Comparison of ENCODE assay signal across 17 mouse cellular contexts in genomic region chr2:12034323-12034585, GRCm38 (mm10).
DNase-seq lines count a peak whose midpoint lies in the region; ATAC-seq and TF ChIP-seq lines count a peak whose summit lies in the region.
"Had no signal": no experiment of that assay in that cellular context is flagged by ENCODE, and none has a peak within 500 bp of the region (broad histone marks: within the 10 kb centered on the region; RNA-seq: fewer than 3 reads in every experiment).

No protein-coding gene starts in this region.

- TF ChIP-seq EP300 in liver, postnatal 0 days (IDR thresholded peaks at IDR 0.05; ENCODE audit: low read depth), result no peak

- TF ChIP-seq CTCF in liver, postnatal 0 days (IDR thresholded peaks at IDR 0.05; ENCODE audit: low read depth), result no peak
- no peak for TF ChIP-seq CTCF in layer of hippocampus, adult 2 months (conservative IDR thresholded peaks at IDR 0.05)

- H3K9ac ChIP-seq in heart, embryonic 13.5 days, result no peak overlapping the region
- H3K9ac ChIP-seq in embryonic facial prominence, embryonic 15.5 days, result no peak overlapping the region
- H3K9ac ChIP-seq in liver, postnatal 0 days (replicated peaks), result no peak overlapping the region
- H3K9ac ChIP-seq: liver, embryonic 13.5 days had no signal

- peaks cover 12% of the 10 kb centered on the region; the same call in 1 of the 2 replicates for H3K4me1 ChIP-seq in heart, embryonic 13.5 days
- peaks cover 8% of the 10 kb centered on the region; the same call in 1 of the 2 replicates for H3K4me1 ChIP-seq in heart, embryonic 10.5 days
- peaks cover 10% of the 10 kb centered on the region; the same call in 1 of the 2 replicates for H3K4me1 ChIP-seq in embryonic facial prominence, embryonic 15.5 days
- no peaks in the 10 kb centered on the region for H3K4me1 ChIP-seq in liver, postnatal 0 days (ENCODE audit: insufficient read depth)
- H3K4me1 ChIP-seq: liver, embryonic 13.5 days had no signal

- no peak for ATAC-seq in heart, embryonic 13.5 days (ENCODE audit: extremely low read depth, insufficient number of reproducible peaks, low FRiP score, low TSS enrichment)
- peak; percentile 75 for ATAC-seq in embryonic facial prominence, embryonic 15.5 days (ENCODE audit: insufficient number of reproducible peaks, low FRiP score, low TSS enrichment, low read depth)
- ATAC-seq in liver, postnatal 0 days, result no peak
- ATAC-seq: midbrain, embryonic 16.5 days; Patski had no signal

- H3K4me3 ChIP-seq in heart, embryonic 13.5 days, result no peak overlapping the region
- H3K4me3 ChIP-seq in heart, embryonic 10.5 days, result no peak overlapping the region
- peak overlapping the region; percentile 12; the same call in 1 of the 2 replicates for H3K4me3 ChIP-seq in embryonic facial prominence, embryonic 15.5 days (replicated peaks)
- H3K4me3 ChIP-seq in liver, postnatal 0 days (ENCODE audit: low read depth, low read length), result no peak overlapping the region
- no peak overlapping the region for H3K4me3 ChIP-seq in layer of hippocampus, adult 2 months
- H3K4me3 ChIP-seq: liver, embryonic 13.5 days had no signal

- 72% methylated on average over 8 of the region's 8 CpGs for WGBS in heart, embryonic 13.5 days
- 80% methylated on average over 8 of the region's 8 CpGs for WGBS in heart, embryonic 10.5 days
- 24% methylated on average over 8 of the region's 8 CpGs for WGBS in embryonic facial prominence, embryonic 15.5 days
- WGBS in liver, postnatal 0 days (ENCODE audit: insufficient replicate concordance), result 78% methylated on average over 8 of the region's 8 CpGs

- DNase-seq in heart, embryonic 10.5 days (ENCODE audit: low spot score), result no peak
- peak; percentile 32 for DNase-seq in kidney, postnatal 10 days
- no peak for DNase-seq in kidney, adult 11 months
- no peak for DNase-seq in liver, postnatal 0 days
- DNase-seq in layer of hippocampus, adult 2 months (ENCODE audit: low spot score in 2 of 2), result no peak
- DNase-seq: B cell, adult 2 months; cerebellum, postnatal 10 days; embryo, embryonic 11 days; gastrocnemius, postnatal 10 days; layer of hippocampus, adult 9-11 months; liver, embryonic 13.5 days; right cerebral cortex, postnatal 14 days; thymus, postnatal 4 days had no signal

- peak overlapping the region; percentile 77 for H3K27ac ChIP-seq in heart, embryonic 13.5 days (replicated peaks)
- H3K27ac ChIP-seq in heart, embryonic 10.5 days, result no peak overlapping the region
- peak overlapping the region; percentile 77; the same call in 1 of the 2 replicates for H3K27ac ChIP-seq in embryonic facial prominence, embryonic 15.5 days (replicated peaks)
- peak overlapping the region; percentile 9; the same call in 1 of the 2 replicates for H3K27ac ChIP-seq in liver, postnatal 0 days (ENCODE audit: low read depth)
- no peak overlapping the region for H3K27ac ChIP-seq in layer of hippocampus, adult 2 months
- H3K27ac ChIP-seq: liver, embryonic 13.5 days had no signal

- no peak overlapping the region for H3K4me2 ChIP-seq in heart, embryonic 13.5 days
- peak overlapping the region; percentile 38 for H3K4me2 ChIP-seq in embryonic facial prominence, embryonic 15.5 days (replicated peaks)
- H3K4me2 ChIP-seq in liver, postnatal 0 days (ENCODE audit: low read depth, low read length), result no peak overlapping the region
- H3K4me2 ChIP-seq: liver, embryonic 13.5 days had no signal

- H3K27me3 ChIP-seq in heart, embryonic 13.5 days (replicated peaks), result no peaks in the 10 kb centered on the region
- no peaks in the 10 kb centered on the region for H3K27me3 ChIP-seq in heart, embryonic 10.5 days (ENCODE audit: insufficient read depth, poor library complexity, severe bottlenecking)
- H3K27me3 ChIP-seq in embryonic facial prominence, embryonic 15.5 days, result no peaks in the 10 kb centered on the region
- H3K27me3 ChIP-seq in liver, postnatal 0 days (ENCODE audit: insufficient read depth, low read length), result no peaks in the 10 kb centered on the region
- H3K27me3 ChIP-seq: liver, embryonic 13.5 days; Patski had no signal

- no peaks in the 10 kb centered on the region for H3K36me3 ChIP-seq in heart, embryonic 13.5 days
- no peaks in the 10 kb centered on the region for H3K36me3 ChIP-seq in heart, embryonic 10.5 days
- no peaks in the 10 kb centered on the region for H3K36me3 ChIP-seq in embryonic facial prominence, embryonic 15.5 days
- no peaks in the 10 kb centered on the region for H3K36me3 ChIP-seq in liver, postnatal 0 days (replicated peaks; ENCODE audit: insufficient read depth, low read length)
- H3K36me3 ChIP-seq: liver, embryonic 13.5 days had no signal

- no peaks in the 10 kb centered on the region for H3K9me3 ChIP-seq in heart, embryonic 13.5 days
- H3K9me3 ChIP-seq in heart, embryonic 10.5 days, result no peaks in the 10 kb centered on the region
- no peaks in the 10 kb centered on the region for H3K9me3 ChIP-seq in embryonic facial prominence, embryonic 15.5 days (replicated peaks)
- H3K9me3 ChIP-seq in liver, postnatal 0 days (ENCODE audit: low read length), result no peaks in the 10 kb centered on the region
- H3K9me3 ChIP-seq: liver, embryonic 13.5 days had no signal

Comparison
In these comparisons a context has a peak if more than half of its experiments do, and no peak if none do; other contexts are left out.
1. H3K27ac ChIP-seq: peak in heart, embryonic 13.5 days (single experiment), embryonic facial prominence, embryonic 15.5 days (single experiment) and liver, postnatal 0 days (single experiment); none in heart, embryonic 10.5 days (single experiment) and layer of hippocampus, adult 2 months (single experiment).